Mouse (Mus musculus) telencephalon, adult 2 months (tissue): ENCODE results near the gene Col19a1.

Source experiments
- DNase-seq: peaks from one replicate; pipeline ENCODE4 v3.0.0-alpha.2; 2011; ENCODE audit warnings: low read depth, low spot score

Col19a1 gene

GRCm38 (mm10) chr1:24316490-24316889, 270.8 kb downstream of the Col19a1 start:
- DNase-seq = no peak

GRCm38 (mm10) chr1:24310847-24311246, 276.4 kb downstream of the Col19a1 start:
- no peak for DNase-seq

GRCm38 (mm10) chr1:24310193-24310592, 277.1 kb downstream of the Col19a1 start:
- no peak for DNase-seq

- no peak for DNase-seq
These were observed 284.2 kb downstream of the Col19a1 start for GRCm38 (mm10) chr1:24303077-24303476.

- peak; percentile 21 for DNase-seq
These were observed 284.6 kb downstream of the Col19a1 start for GRCm38 (mm10) chr1:24302674-24303073.

GRCm38 (mm10) chr1:24300700-24301099, 286.6 kb downstream of the Col19a1 start:
- DNase-seq = no peak

GRCm38 (mm10) chr1:24294979-24295942, 292.0 kb downstream of the Col19a1 start:
- DNase-seq = no peak

GRCm38 (mm10) chr1:24292515-24292914, 294.8 kb downstream of the Col19a1 start:
- no peak for DNase-seq

- DNase-seq = no peak
These were observed 300.9 kb downstream of the Col19a1 start for GRCm38 (mm10) chr1:24286360-24286759.

- DNase-seq = no peak
These were observed 320.2 kb downstream of the Col19a1 start for GRCm38 (mm10) chr1:24267022-24267421.

GRCm38 (mm10) chr1:24261181-24261580, 326.1 kb downstream of the Col19a1 start:
- DNase-seq = no peak

GRCm38 (mm10) chr1:24259419-24259818, 327.9 kb downstream of the Col19a1 start:
- DNase-seq = no peak

GRCm38 (mm10) chr1:24257961-24258360, 329.3 kb downstream of the Col19a1 start:
- no peak for DNase-seq

GRCm38 (mm10) chr1:24249105-24249664, 338.1 kb downstream of the Col19a1 start:
- DNase-seq = no peak

- DNase-seq = no peak
These were observed 338.8 kb downstream of the Col19a1 start for GRCm38 (mm10) chr1:24248294-24249104.

- DNase-seq = no peak
These were observed 341.4 kb downstream of the Col19a1 start for GRCm38 (mm10) chr1:24245700-24246375.

GRCm38 (mm10) chr1:24244931-24245330, 342.3 kb downstream of the Col19a1 start:
- no peak for DNase-seq

GRCm38 (mm10) chr1:24240039-24240691, 347.1 kb downstream of the Col19a1 start:
- no peak for DNase-seq

GRCm38 (mm10) chr1:24236330-24236729, 350.9 kb downstream of the Col19a1 start:
- DNase-seq = no peak

GRCm38 (mm10) chr1:24231504-24232270, 355.6 kb downstream of the Col19a1 start:
- DNase-seq = no peak
